Mouse (Mus musculus) left cerebral cortex, adult 8-10 months (tissue): ENCODE results near the gene Acot12. TPM values are rescaled to one million over a fixed set of nuclear protein-coding genes. Genes with fewer than 3 reads are reported as not detected.

Source experiments
- DNase-seq, 2 experiments: peaks; one replicate each; pipeline ENCODE4 v3.0.0; 2022; ENCODE audit warnings: low spot score in 2 of 2
- microRNA-seq, 2 experiments: library from miRNA; unstranded; fragments of <30 nt; microRNA quantifications; one replicate each; pipeline ENCODE4 v1.2.0; 2022
- total RNA-seq, 4 experiments: library from RNA; stranded (reverse); gene quantifications; 2 replicates each; pipeline ENCODE4 v1.2.4; 2022

Acot12 gene
- total RNA-seq, 4 experiments from 2014 or later, result 0.16 to 0.33 (median 0.28) TPM

GRCm38 (mm10) chr13:91824845-91825550 lies 83.7 kb downstream of the Acot12 start:
- no peak for DNase-seq

GRCm38 (mm10) chr13:91826066-91826465 lies 84.8 kb downstream of the Acot12 start:
- no peak for DNase-seq

GRCm38 (mm10) chr13:91827876-91828275 lies 86.6 kb downstream of the Acot12 start:
- no peak for DNase-seq

Small RNA genes lying within 50 kb of the gene (microRNA-seq; reads per million reads assigned to microRNA genes)
- 0 reads per million in 2 experiments for gene Gm27656

Other genes starting within 250 kb of the Acot12 start
- 10 to 100 TPM; 14.0 to 15.7 (median 14.6) TPM for gene Zcchc9, start 66.2 kb downstream of the Acot12 start, total RNA-seq
- 1 to 10 TPM in 1 of 4 experiments, under 1 TPM in 2, not detected in 1; 0.40 to 1.2 (median 0.66) TPM for gene Ckmt2, start 135.4 kb downstream of the Acot12 start, total RNA-seq